Comparison of ENCODE assay signal across 8 mouse cellular contexts in the genomic region with DNA sequence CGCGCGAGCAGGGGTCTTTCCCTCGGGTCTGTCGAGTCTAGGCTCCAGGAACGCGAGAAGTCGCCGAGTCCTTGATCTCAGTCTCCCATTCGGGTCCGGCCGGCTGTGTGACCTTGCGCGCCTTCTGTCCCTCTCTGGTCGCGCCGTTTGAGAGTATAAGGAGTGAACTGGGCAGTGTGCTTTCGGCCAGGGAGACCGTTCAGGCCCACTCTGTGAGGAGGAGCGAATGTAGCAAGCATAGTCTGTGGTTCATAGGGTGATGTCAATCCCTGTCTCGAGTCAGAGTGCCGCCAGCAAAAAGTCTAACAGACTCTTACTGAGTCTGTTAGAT. TPM values are rescaled to one million over a fixed set of nuclear protein-coding genes. Genes with fewer than 3 reads are reported as not detected.
DNase-seq lines count a peak whose midpoint lies in the region; ATAC-seq and TF ChIP-seq lines count a peak whose summit lies in the region.

No protein-coding gene starts in this region.

- under 1% methylated on average over 22 of the region's 22 CpGs for WGBS in lung, embryonic 16.5 days
- WGBS in limb, embryonic 12.5 days: under 1% methylated on average over 22 of the region's 22 CpGs
- under 1% methylated on average over 22 of the region's 22 CpGs for WGBS in olfactory bulb, adult 2 months

- H3K27ac ChIP-seq in lung, embryonic 16.5 days (ENCODE audit: low read length): peak overlapping the region; percentile 93
- H3K27ac ChIP-seq in limb, embryonic 12.5 days: peak overlapping the region; percentile 90
- peak overlapping the region; percentile 95; the same call in 1 of the 2 replicates for H3K27ac ChIP-seq in olfactory bulb, adult 2 months (ENCODE audit: insufficient read depth, low read depth, low read length)

- H3K4me3 ChIP-seq in lung, embryonic 16.5 days (ENCODE audit: low read length): peak overlapping the region; percentile 99
- H3K4me3 ChIP-seq in erythroblast, embryonic 14.5 days (replicated peaks): peak overlapping the region; percentile 73
- peak overlapping the region; percentile 77 for H3K4me3 ChIP-seq in limb, embryonic 12.5 days (replicated peaks)
- H3K4me3 ChIP-seq in olfactory bulb, adult 2 months (ENCODE audit: insufficient read depth, low read depth, low read length): peak overlapping the region; percentile 60

- no peaks in the 10 kb centered on the region; the same call in 1 of the 2 replicates for H3K36me3 ChIP-seq in lung, embryonic 16.5 days (ENCODE audit: control insufficient read depth, insufficient read depth, low read length)
- peaks cover 24% of the 10 kb centered on the region for H3K36me3 ChIP-seq in erythroblast, embryonic 14.5 days (ENCODE audit: control insufficient read depth)
- peaks cover 17% of the 10 kb centered on the region; the same call in 1 of the 2 replicates for H3K36me3 ChIP-seq in limb, embryonic 12.5 days

- ATAC-seq in lung, embryonic 16.5 days (ENCODE audit: low read depth): peak; percentile 12
- ATAC-seq in limb, embryonic 12.5 days (ENCODE audit: insufficient number of reproducible peaks, insufficient read depth, low FRiP score, low TSS enrichment, low read depth): no peak

- peak overlapping the region; percentile 96 for H3K9ac ChIP-seq in lung, embryonic 16.5 days (ENCODE audit: low read length)
- peak overlapping the region; percentile 73 for H3K9ac ChIP-seq in limb, embryonic 12.5 days (replicated peaks)

- no peak for TF ChIP-seq CTCF in olfactory bulb, adult 2 months (IDR thresholded peaks at IDR 0.05; ENCODE audit: insufficient read depth, low read depth, low read length)

- H3K9me3 ChIP-seq in lung, embryonic 16.5 days (ENCODE audit: control insufficient read depth, low read length): no peaks in the 10 kb centered on the region
- no peaks in the 10 kb centered on the region for H3K9me3 ChIP-seq in erythroblast, embryonic 14.5 days (ENCODE audit: control insufficient read depth, low read length)
- H3K9me3 ChIP-seq in limb, embryonic 12.5 days: no peaks in the 10 kb centered on the region

- no peak for TF ChIP-seq POLR2A in olfactory bulb, adult 2 months (IDR thresholded peaks at IDR 0.05; ENCODE audit: insufficient read depth, low read depth, low read length)

- H3K4me1 ChIP-seq in lung, embryonic 16.5 days (replicated peaks; ENCODE audit: control insufficient read depth, insufficient read depth, low read length): peaks cover 22% of the 10 kb centered on the region
- peaks cover 51% of the 10 kb centered on the region for H3K4me1 ChIP-seq in erythroblast, embryonic 14.5 days (ENCODE audit: control insufficient read depth)
- peaks cover 37% of the 10 kb centered on the region for H3K4me1 ChIP-seq in limb, embryonic 12.5 days (replicated peaks)
- H3K4me1 ChIP-seq in olfactory bulb, adult 2 months (ENCODE audit: control insufficient read depth, insufficient read depth, low read length): peaks cover 3% of the 10 kb centered on the region

- no peak for DNase-seq in lung, postnatal 25 days (ENCODE audit: low spot score)
- no peak for DNase-seq in retina, embryonic 14.5 days (ENCODE audit: low spot score)
- no peak for DNase-seq in right cerebral cortex, postnatal 14 days
- DNase-seq in layer of hippocampus, adult 9-11 months: no peak

- no peaks in the 10 kb centered on the region for H3K27me3 ChIP-seq in lung, embryonic 16.5 days (ENCODE audit: control insufficient read depth, insufficient read depth, low read depth, low read length)
- H3K27me3 ChIP-seq in erythroblast, embryonic 14.5 days (ENCODE audit: control insufficient read depth): no peaks in the 10 kb centered on the region
- no peaks in the 10 kb centered on the region for H3K27me3 ChIP-seq in limb, embryonic 12.5 days

- peak overlapping the region; percentile 80 for H3K4me2 ChIP-seq in lung, embryonic 16.5 days (ENCODE audit: low read depth, low read length)
- peak overlapping the region; percentile 75 for H3K4me2 ChIP-seq in limb, embryonic 12.5 days

RNA-seq across cellular contexts. Expression of gene Mrps5, which starts 0.5 kb away (rescaled TPM):
- 114 and 120 TPM in 2 replicates for polyA plus RNA-seq in lung, embryonic 16.5 days (2015; fragmentation: Nextera tagmentation; extraction: Ambion mirVana)
- polyA plus RNA-seq in erythroblast, embryonic 14.5 days (2012): 11.3 and 14.5 TPM in 2 replicates
- 153 and 162 TPM in 2 replicates for polyA plus RNA-seq in limb, embryonic 12.5 days (2016; fragmentation: Nextera tagmentation; extraction: Ambion mirVana)
- not detected in 2 replicates for polyA plus RNA-seq in olfactory bulb, adult 2 months (2012; ENCODE audit: insufficient read depth, insufficient read length, low replicate concordance, missing spikeins)

RNA-seq across cellular contexts. Expression of gene Zfp661, which starts 0.6 kb away (rescaled TPM):
- polyA plus RNA-seq in lung, embryonic 16.5 days (2015; fragmentation: Nextera tagmentation; extraction: Ambion mirVana): 4.2 and 4.3 TPM in 2 replicates
- not detected in 2 replicates for polyA plus RNA-seq in erythroblast, embryonic 14.5 days (2012)
- 5.6 and 6.7 TPM in 2 replicates for polyA plus RNA-seq in limb, embryonic 12.5 days (2016; fragmentation: Nextera tagmentation; extraction: Ambion mirVana)
- polyA plus RNA-seq in olfactory bulb, adult 2 months (2012; ENCODE audit: insufficient read depth, insufficient read length, low replicate concordance, missing spikeins): not detected in 2 replicates

RNA-seq across cellular contexts. Expression of gene Prom2, which starts 46.2 kb away (rescaled TPM):
- 3.4 and 3.5 TPM in 2 replicates for polyA plus RNA-seq in lung, embryonic 16.5 days (2015; fragmentation: Nextera tagmentation; extraction: Ambion mirVana)
- not detected in 2 replicates for polyA plus RNA-seq in erythroblast, embryonic 14.5 days (2012)
- polyA plus RNA-seq in limb, embryonic 12.5 days (2016; fragmentation: Nextera tagmentation; extraction: Ambion mirVana): 1.2 and 1.7 TPM in 2 replicates
- not detected in 2 replicates for polyA plus RNA-seq in olfactory bulb, adult 2 months (2012; ENCODE audit: insufficient read depth, insufficient read length, low replicate concordance, missing spikeins)
